Mouse (Mus musculus) regulatory T cell (primary cell): ENCODE measurements at regions not wholly inside any gene's neighbourhood (a gene's known extent, or its start where the extent isn't known, plus 50 kb on each side); places are given as distances from the start of the nearest gene placed in this dataset.

Experiments
- in situ Hi-C: fragments of 300-600 bp; cut with MboI, MseI; formaldehyde crosslinking; loops from one replicate; pipeline ENCODE4 v1.15.1; 2025; ENCODE audit warnings: high pct_unique_total_duplicates

DNA sequence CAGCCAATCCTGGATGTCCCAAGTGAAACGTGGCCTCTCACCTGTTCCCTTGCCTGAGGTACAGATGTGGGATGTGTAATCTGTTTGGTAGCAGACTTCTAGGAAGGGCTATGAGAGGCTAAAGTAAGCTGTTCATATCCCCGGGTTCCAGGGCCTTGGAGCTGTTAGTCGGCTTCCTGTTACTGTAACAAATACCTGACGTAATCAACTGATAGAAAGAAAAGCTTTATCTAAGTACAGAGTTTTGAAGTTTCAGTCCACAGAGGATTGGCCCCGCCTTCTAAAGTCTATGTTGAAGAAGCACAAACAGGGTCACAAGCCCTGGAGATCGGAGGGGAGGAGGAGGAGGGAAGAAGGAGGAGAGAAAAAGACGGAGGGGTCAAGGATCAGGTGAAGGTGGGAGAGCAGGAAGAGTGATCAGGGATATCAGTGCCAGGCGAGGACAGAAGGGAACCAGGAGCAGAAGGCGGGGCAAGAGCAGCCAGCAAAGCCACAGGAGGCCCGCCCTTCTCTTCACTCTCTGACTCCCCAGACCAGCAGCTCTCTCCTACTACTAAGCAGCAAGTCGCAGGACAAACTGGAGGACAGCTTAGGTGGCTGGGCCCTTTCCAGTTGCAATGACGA, 276.5 kb upstream of the Cdyl start:
- in situ Hi-C loops: no loop called here

GRCm38 (mm10) chr13:35383624-35384018, 276.0 kb upstream of the Cdyl start:
- in situ Hi-C loops: no loop called here

DNA sequence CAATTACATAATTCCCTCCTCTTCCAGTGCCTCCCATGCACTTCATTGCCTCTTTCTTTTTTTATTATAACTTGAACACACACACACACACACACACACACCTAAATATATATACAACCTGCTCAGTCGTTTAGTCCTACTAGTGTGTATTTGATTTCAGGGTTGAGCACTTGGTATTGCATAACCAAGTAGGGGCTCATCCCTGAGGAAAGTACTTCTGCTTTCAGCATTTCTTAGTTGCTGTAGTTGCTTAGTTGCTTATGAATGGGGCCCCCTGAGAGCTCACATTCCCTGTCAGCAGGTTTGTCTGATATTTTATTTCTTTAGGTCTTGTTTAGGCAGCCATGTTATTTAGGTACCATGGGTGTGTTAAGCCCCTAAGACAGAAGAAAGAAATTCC, 271.3 kb upstream of the Cdyl start:
- in situ Hi-C loops: no loop called here

DNA sequence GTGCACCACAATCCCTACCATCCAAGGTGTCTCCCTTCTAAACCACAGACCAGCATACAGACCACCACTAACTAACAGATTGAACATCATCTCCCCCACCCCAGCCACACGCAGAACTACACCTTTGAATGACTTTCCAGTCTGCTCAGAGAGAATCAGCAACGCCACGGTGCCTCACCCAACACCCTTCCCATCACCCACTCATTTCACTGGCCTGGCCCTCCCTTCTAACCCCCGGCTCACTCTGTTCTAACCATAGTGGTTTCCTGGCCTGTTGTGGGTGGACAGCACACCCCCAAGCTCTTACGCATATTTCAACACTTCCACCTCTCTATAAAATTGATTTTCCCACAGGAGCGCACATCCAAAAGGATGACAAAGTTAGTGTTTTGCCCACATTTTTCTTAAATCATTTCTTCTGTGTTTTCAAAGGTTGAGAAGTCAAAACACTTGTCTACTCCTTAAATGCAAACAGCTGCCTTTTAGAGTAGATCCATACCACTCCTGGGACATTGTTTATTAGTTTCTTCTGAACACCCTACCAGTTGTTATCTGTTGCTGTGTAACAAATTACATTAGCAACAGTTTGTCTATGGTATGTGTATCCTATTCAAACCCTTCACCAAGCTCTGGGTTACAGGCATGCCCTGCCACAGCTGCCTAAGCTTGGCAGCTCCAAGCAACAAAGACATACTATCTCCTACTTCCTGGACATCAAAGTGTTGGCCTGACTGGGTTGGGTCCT, 269.7 kb upstream of the Cdyl start:
- in situ Hi-C loops: no loop called here

GRCm38 (mm10) chr13:35390526-35390880, 269.1 kb upstream of the Cdyl start:
- in situ Hi-C loops: no loop called here

DNA sequence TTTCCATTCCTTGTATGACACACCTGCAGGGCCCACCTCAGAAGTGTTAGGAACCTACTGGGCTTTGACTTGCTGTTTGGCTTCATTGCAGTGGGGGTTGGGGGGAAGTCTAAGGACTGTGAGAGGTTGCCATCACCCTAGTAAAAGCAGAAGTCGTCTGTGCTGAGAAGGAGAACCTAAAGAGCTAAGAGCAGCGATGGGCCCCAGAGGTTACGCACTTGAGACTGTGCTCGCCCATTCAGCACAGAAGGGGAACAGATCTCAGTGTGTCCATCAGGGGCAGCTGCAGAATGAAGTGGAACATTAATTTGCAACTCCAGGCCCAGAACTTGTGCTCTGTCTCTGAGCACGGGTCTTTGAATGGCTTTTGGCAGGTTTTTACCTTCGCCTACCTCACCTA, 267.5 kb upstream of the Cdyl start:
- in situ Hi-C loops: no loop called here

DNA sequence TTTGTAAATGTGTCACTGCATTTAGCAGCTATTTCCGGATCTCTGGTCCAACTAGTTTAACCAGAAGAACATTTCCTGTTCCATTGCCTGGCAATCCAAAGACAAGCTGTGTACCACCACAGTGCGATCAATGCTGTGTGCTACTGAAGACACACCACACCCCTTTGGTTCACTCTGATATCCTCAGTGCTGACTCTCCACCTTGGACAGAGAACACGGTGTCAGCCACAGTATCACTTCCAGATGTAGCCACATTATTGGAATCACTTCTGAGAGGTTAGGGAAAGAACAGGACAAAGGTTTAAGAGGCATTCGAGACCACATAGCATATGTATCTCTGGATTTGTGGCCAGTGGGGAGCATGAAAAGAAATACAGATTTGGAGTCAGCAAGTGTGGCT, 264.4 kb upstream of the Cdyl start:
- in situ Hi-C loops: no loop called here

DNA sequence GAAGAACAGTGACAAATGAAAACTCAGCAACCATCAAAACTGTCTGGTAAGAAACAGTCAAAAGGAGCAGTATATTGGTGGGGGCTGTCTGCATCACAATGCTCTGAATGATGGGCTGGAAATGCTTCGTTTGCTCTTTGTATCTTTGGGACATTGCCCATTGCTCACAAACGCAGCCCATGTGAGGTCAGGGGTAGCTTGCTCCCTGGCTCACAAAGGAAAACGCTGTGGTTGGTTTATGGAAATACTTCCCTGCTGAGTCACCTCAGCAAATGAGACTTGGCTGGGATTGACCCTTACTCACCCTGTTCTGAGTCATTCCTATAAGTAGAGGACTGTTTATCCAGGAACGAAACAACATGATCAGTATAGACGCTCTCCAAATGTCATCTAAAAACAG, 264.0 kb upstream of the Cdyl start:
- in situ Hi-C loops: no loop called here

- in situ Hi-C loops: no loop called here
These were observed 262.5 kb upstream of the Cdyl start for GRCm38 (mm10) chr13:35397166-35397565.

DNA sequence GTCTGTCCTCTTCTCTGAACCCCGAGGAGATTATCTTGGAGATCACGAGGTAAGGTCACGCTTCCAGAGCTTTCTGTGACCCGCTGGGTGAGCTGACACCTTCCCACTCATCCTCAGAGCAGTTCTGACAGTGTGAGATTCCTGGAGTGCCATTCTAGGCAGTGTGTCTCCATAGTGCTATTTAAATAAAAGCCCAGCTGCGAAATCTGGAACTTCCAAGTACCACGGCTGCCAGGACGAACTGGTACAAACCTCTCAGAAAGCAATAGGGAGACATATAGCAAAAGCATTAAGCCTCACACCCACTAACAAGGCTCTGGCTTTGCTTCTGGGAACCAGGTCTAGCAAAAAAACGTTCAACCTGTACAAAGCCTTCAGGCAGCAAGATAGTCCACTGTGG, 261.4 kb upstream of the Cdyl start:
- in situ Hi-C loops: no loop called here

- in situ Hi-C loops: no loop called here
These were observed 256.8 kb upstream of the Cdyl start for GRCm38 (mm10) chr13:35402856-35403255.

DNA sequence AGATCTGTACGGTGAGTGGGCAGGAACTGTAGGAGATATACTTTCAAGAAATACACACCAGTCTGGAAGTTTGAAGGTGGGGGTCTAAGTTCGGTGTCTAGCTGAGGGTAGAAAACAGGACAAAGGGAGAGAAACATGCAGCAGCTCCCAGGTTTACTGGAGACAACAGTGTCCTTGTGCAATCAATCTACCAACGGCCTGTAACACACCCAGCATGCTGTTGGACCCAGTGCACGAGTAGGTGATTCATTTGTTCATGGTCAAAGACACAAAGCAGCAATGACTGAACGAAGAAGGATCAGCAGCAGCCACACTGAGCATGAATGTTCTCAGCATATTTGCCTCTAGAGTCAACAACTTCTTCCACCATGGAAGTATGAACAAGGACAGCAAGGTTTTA, 255.2 kb upstream of the Cdyl start:
- in situ Hi-C loops: no loop called here

GRCm38 (mm10) chr13:35405384-35405783, 254.2 kb upstream of the Cdyl start:
- in situ Hi-C loops: no loop called here

- in situ Hi-C loops: no loop called here
These were observed 242.1 kb upstream of the Cdyl start for GRCm38 (mm10) chr13:35417500-35417899.

DNA sequence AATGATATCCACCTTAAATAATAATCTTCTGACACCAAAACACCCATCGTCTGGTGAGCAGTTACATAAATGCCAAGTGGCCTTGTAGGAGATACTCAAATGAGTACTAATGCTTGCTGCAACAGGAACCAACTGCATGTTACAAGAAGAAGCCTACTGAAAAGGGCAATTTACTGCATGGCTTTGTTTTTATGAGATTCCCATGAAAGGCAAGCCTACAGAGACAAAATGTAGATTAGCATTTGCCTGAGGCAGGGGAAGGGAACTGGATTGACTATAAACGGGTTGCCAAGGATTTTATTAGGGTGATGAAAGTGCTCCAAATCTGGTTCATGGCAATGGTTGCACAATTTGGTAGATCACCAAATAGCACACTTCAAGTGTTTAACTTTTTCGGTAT, 239.6 kb upstream of the Cdyl start:
- in situ Hi-C loops: no loop called here

DNA sequence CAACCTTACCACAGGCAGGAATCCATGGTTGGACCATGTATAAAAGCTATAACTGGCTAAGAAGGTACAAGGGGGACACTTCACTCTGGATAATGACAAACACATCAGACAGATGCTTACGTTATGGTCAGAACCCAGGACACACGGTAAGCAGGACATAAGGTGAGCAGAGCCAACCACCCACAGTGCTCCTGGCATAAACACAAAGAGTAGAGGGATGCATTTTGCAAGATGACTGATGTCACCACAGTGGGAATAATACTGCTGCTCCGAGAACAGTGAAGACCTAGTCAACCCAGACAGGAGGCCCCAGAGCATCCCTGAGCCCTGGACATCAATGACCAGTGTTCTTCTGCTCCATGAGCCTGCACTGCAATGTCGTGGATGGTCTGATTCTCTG, 233.6 kb upstream of the Cdyl start:
- in situ Hi-C loops: no loop called here

GRCm38 (mm10) chr13:35435173-35435572, 224.5 kb upstream of the Cdyl start:
- in situ Hi-C loops: no loop called here

DNA sequence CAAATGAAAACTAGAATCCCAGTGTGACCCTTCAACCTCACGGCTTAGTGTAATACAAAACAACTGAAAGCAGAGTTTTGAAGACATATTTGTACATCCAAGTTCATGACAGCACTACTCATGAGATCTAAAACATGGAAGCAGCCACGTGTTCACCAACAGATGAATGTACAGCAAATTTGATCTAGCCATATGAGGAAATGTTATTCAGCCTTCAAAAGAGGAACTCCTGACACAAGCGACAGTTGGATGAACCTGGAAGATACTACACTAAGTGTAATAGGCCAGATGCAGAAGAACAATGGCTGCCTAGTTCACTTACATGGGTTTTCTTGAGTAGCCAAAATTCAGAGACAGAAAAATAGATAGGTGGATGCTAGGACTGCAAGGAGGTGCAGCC, 212.0 kb upstream of the Cdyl start:
- in situ Hi-C loops: no loop called here

DNA sequence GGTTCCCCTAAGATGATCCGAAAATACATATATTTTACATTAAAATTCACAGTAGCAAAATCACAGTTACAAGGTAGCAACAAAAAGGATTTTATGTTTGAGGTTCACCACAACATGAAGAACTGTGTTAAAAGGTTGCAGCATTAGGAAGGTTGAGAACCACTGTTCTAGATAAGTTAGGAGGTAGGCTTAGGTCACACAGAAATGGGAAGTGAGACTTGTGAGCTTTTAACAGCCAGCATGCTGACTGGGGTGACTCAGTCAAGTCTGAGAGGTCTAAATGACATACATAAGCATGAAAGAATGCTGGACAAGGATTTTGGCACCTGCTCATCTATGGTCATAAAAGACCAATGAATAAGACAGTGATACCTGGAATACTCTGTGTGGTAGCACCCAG, 207.2 kb upstream of the Cdyl start:
- in situ Hi-C loops: no loop called here

- in situ Hi-C loops: no loop called here
These were observed 206.3 kb upstream of the Cdyl start for GRCm38 (mm10) chr13:35453222-35453914.

GRCm38 (mm10) chr13:35460051-35460450, 199.6 kb upstream of the Cdyl start:
- in situ Hi-C loops: no loop called here

DNA sequence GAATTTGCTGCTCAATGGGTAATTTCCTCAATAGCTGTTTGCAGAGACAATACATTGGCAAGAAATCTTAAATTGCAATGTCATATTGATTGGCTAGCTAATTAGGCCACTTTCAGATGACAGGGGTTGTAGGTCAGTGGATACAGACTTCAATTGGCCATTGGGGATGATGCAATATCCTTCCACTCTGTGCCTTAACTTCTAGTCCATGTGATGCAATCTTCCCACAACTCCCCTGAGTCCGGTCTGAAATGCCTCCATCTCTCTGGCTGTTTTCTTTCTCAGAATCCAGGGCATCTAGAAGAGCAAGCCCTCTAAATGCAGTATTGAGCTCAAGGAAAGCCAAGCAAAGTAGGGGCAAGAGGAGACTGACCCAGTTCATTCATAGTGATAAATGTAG, 196.4 kb upstream of the Cdyl start:
- in situ Hi-C loops: no loop called here

DNA sequence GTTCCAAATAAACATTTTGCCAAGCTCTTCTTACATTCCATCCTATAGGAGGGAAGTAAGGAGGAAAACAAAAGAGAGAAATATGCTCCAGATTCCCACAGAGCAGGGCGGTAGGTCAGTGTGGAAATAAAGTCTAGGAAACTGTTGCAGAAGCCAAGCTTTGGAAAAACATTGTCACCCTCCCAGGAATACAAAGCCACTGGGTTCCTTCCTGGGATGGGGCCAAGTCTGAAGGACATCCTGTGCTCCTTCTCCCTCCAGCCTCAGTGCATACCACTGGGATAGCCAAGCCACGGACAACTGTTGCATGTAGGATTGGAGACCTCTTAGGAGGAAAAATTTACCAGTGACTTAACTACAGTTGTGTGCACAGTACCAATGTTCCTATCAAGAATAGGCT, 195.8 kb upstream of the Cdyl start:
- in situ Hi-C loops: no loop called here
